Mouse (Mus musculus): ENCODE measurements around the gene Il17re.

DNA sequence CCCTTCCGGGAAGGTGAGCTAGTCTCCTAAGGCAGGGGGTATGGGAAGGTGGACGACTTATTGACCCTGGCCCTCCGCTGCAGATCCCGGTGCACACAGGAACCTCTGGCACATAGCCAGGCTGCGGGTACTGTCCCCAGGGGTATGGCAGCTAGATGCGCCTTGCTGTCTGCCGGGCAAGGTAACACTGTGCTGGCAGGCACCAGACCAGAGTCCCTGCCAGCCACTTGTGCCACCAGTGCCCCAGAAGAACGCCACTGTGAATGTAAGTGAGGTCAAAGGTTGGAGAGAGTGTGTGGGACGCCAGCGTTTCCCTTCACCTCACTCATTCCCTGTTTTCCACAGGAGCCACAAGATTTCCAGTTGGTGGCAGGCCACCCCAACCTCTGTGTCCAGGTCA, 20.6 kb downstream of the Il17re start:
- TF ChIP-seq POLR2A (IDR thresholded peaks at IDR 0.05; ENCODE audit: insufficient read depth, low read depth, low read length) (no peak), CTCF (IDR thresholded peaks at IDR 0.05) (no peak), EP300 (IDR thresholded peaks at IDR 0.05; ENCODE audit: insufficient read depth, low read depth, low read length) (no peak)

Data from heart, adult 2 months (tissue).